Mouse (Mus musculus): ENCODE data around the gene Golga2. TPM values are rescaled to one million over a fixed set of nuclear protein-coding genes. Genes with fewer than 3 reads are reported as not detected.

The Golga2 gene
- polyA plus RNA-seq, 1 experiment from 2014 or later: 18.8 TPM

DNA sequence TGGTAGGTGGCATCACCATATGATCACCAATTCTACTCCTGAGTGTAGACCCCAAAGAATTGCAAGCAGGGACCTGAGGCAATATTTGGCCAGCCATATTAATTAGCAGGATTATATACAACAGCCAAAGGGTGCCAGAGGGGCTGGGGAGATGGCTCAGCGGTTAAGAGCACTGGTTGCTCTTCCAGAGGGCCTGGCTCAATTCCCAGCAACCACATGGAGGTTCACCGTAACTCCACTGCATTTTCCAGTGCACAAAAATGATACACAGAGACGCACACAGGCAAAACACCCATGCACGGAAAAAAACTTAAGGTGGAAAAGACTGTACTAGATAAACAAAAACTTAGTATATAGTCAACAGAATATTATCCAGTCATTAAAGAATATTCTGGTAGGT is 40.0 kb downstream of the Golga2 start:
- Histone ChIP-seq H3K9me3 (ENCODE audit: control insufficient read depth, low read length) (no peaks in the 10 kb centered on the region), H3K27me3 (replicated peaks; ENCODE audit: control insufficient read depth, insufficient read depth, low read length) (peaks cover under 1% of the 10 kb centered on the region; the same call in 1 of the 2 replicates), H3K4me1 (replicated peaks; ENCODE audit: control insufficient read depth, insufficient read depth, low read length) (no peaks in the 10 kb centered on the region; the same call in 1 of the 2 replicates), H3K4me3 (ENCODE audit: low read depth, low read length) (no peak overlapping the region), H3K27ac (ENCODE audit: low read depth, low read length) (no peak overlapping the region), H3K4me2 (no peak overlapping the region), H3K36me3 (ENCODE audit: control insufficient read depth, insufficient read depth, low read length) (no peaks in the 10 kb centered on the region), H3K9ac (ENCODE audit: low read depth, low read length) (no peak overlapping the region)
- no peak for DNase-seq (ENCODE audit: low spot score)
- WGBS: 86% methylated on average over 4 of the region's 4 CpGs
- ATAC-seq (replicated peaks; ENCODE audit: low FRiP score): no peak

DNA sequence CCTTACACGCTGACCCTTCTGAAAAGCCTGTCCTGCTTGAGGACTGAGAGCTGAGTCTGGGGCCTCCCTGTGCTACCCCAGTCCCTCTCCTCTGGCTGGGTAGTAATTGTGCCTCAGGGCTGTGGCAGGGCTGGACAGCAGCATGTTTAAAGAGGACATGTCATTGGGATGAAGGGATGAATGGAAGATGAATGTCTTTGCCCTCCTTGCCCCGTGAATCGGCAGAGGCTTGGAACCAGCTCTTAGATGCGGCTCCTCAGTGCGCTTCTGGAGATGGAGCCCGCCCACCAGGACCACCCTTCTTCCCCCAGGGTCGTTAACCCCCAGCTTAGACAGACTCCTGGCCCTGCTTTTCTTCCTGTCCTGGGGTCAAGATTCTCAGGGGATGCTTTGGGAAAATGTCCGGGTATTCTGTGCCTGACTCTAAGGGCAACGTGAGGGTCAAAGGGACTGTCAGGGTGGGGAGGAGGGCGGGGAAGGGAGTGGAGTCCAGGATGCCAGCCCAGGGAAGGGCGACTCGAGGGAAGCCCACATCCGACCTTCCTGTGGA is 41.8 kb downstream of the Golga2 start:
- DNase-seq (ENCODE audit: low spot score) (no peak), ATAC-seq (replicated peaks; ENCODE audit: low FRiP score) (no peak)
- Histone ChIP-seq H3K4me1 (replicated peaks; ENCODE audit: control insufficient read depth, insufficient read depth, low read length) (no peaks in the 10 kb centered on the region; the same call in 1 of the 2 replicates), H3K27me3 (replicated peaks; ENCODE audit: control insufficient read depth, insufficient read depth, low read length) (peaks cover 4% of the 10 kb centered on the region; the same call in 1 of the 2 replicates), H3K36me3 (ENCODE audit: control insufficient read depth, insufficient read depth, low read length) (no peaks in the 10 kb centered on the region), H3K9me3 (ENCODE audit: control insufficient read depth, low read length) (no peaks in the 10 kb centered on the region), H3K9ac (ENCODE audit: low read depth, low read length) (no peak overlapping the region), H3K4me2 (no peak overlapping the region), H3K4me3 (ENCODE audit: low read depth, low read length) (no peak overlapping the region), H3K27ac (ENCODE audit: low read depth, low read length) (no peak overlapping the region)
- WGBS: 39% methylated on average over 13 of the region's 13 CpGs

- no peaks in the 10 kb centered on the region for H3K36me3 ChIP-seq (ENCODE audit: control insufficient read depth, insufficient read depth, low read length)
- H3K27ac ChIP-seq (ENCODE audit: low read depth, low read length): no peak overlapping the region
- no peaks in the 10 kb centered on the region; the same call in 1 of the 2 replicates for H3K4me1 ChIP-seq (replicated peaks; ENCODE audit: control insufficient read depth, insufficient read depth, low read length)
- peaks cover 9% of the 10 kb centered on the region for H3K27me3 ChIP-seq (replicated peaks; ENCODE audit: control insufficient read depth, insufficient read depth, low read length)
- H3K4me2 ChIP-seq: no peak overlapping the region
- H3K9me3 ChIP-seq (ENCODE audit: control insufficient read depth, low read length): no peaks in the 10 kb centered on the region
- DNase-seq (ENCODE audit: low spot score): no peak
- no peak overlapping the region for H3K4me3 ChIP-seq (ENCODE audit: low read depth, low read length)
- no peak overlapping the region for H3K9ac ChIP-seq (ENCODE audit: low read depth, low read length)
- no peak for ATAC-seq (replicated peaks; ENCODE audit: low FRiP score)
- 50% methylated on average over 6 of the region's 6 CpGs for WGBS
Measured at GRCm38 (mm10) chr2:32329531-32329930, 42.3 kb downstream of the Golga2 start.

DNA sequence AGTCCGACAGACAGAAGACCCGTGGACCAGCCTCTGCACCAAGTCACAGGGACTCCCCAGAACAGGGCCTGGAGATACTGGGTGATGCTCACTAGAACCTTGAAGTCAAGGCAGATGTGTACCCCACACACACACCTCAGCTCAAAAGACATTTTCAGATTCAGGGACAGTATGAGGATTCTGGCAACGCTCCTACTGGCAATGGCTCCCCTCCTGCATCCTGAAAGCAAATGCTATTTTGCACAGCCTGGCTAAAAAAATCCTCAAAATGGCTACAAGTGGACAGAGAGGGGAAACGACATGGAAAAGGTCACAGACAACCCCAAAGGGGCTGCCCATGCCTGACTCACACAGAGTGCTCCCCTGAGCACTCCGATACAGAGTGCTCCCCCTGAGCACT is 45.0 kb downstream of the Golga2 start:
- 86% methylated on average over 5 of the region's 5 CpGs for WGBS
- ATAC-seq (replicated peaks; ENCODE audit: low FRiP score): no peak
- no peaks in the 10 kb centered on the region; the same call in 1 of the 2 replicates for H3K4me1 ChIP-seq (replicated peaks; ENCODE audit: control insufficient read depth, insufficient read depth, low read length)

GRCm38 (mm10) chr2:32335888-32336287 is 48.7 kb downstream of the Golga2 start:
- DNase-seq (ENCODE audit: low spot score): no peak
- H3K27ac ChIP-seq (ENCODE audit: low read depth, low read length): no peak overlapping the region
- no peak overlapping the region for H3K4me2 ChIP-seq
- 38% methylated on average over 15 of the region's 15 CpGs for WGBS
- peaks cover 34% of the 10 kb centered on the region for H3K27me3 ChIP-seq (replicated peaks; ENCODE audit: control insufficient read depth, insufficient read depth, low read length)
- H3K9me3 ChIP-seq (ENCODE audit: control insufficient read depth, low read length): no peaks in the 10 kb centered on the region
- no peak for ATAC-seq (replicated peaks; ENCODE audit: low FRiP score)
- no peaks in the 10 kb centered on the region for H3K36me3 ChIP-seq (ENCODE audit: control insufficient read depth, insufficient read depth, low read length)
- no peak overlapping the region for H3K4me3 ChIP-seq (ENCODE audit: low read depth, low read length)
- H3K9ac ChIP-seq (ENCODE audit: low read depth, low read length): no peak overlapping the region
- no peaks in the 10 kb centered on the region for H3K4me1 ChIP-seq (replicated peaks; ENCODE audit: control insufficient read depth, insufficient read depth, low read length)

More for the DNA sequence above, 45.0 kb downstream of the Golga2 start:
- Histone ChIP-seq H3K9ac (ENCODE audit: low read depth, low read length) (no peak overlapping the region), H3K27ac (ENCODE audit: low read depth, low read length) (no peak overlapping the region), H3K9me3 (ENCODE audit: control insufficient read depth, low read length) (no peaks in the 10 kb centered on the region), H3K27me3 (replicated peaks; ENCODE audit: control insufficient read depth, insufficient read depth, low read length) (peaks cover 34% of the 10 kb centered on the region), H3K4me3 (ENCODE audit: low read depth, low read length) (no peak overlapping the region), H3K4me2 (no peak overlapping the region), H3K36me3 (ENCODE audit: control insufficient read depth, insufficient read depth, low read length) (no peaks in the 10 kb centered on the region)
- no peak for DNase-seq (ENCODE audit: low spot score)

GRCm38 (mm10) chr2:32339912-32340642 is 52.9 kb downstream of the Golga2 start:
- no peaks in the 10 kb centered on the region for H3K36me3 ChIP-seq (ENCODE audit: control insufficient read depth, insufficient read depth, low read length)
- ATAC-seq (replicated peaks; ENCODE audit: low FRiP score) (no peak), DNase-seq (ENCODE audit: low spot score) (no peak)
- H3K4me1 ChIP-seq (replicated peaks; ENCODE audit: control insufficient read depth, insufficient read depth, low read length): no peaks in the 10 kb centered on the region
- no peak overlapping the region for H3K4me3 ChIP-seq (ENCODE audit: low read depth, low read length)
- H3K27ac ChIP-seq (ENCODE audit: low read depth, low read length): no peak overlapping the region
- peaks cover 20% of the 10 kb centered on the region for H3K27me3 ChIP-seq (replicated peaks; ENCODE audit: control insufficient read depth, insufficient read depth, low read length)
- no peak overlapping the region for H3K4me2 ChIP-seq
- no peak overlapping the region for H3K9ac ChIP-seq (ENCODE audit: low read depth, low read length)
- no peaks in the 10 kb centered on the region for H3K9me3 ChIP-seq (ENCODE audit: control insufficient read depth, low read length)
- 35% methylated on average over 26 of the region's 26 CpGs for WGBS

- Histone ChIP-seq H3K9ac (ENCODE audit: low read depth, low read length) (no peak overlapping the region), H3K4me1 (replicated peaks; ENCODE audit: control insufficient read depth, insufficient read depth, low read length) (no peaks in the 10 kb centered on the region), H3K4me3 (ENCODE audit: low read depth, low read length) (no peak overlapping the region), H3K4me2 (no peak overlapping the region), H3K27me3 (replicated peaks; ENCODE audit: control insufficient read depth, insufficient read depth, low read length) (peaks cover 11% of the 10 kb centered on the region), H3K27ac (ENCODE audit: low read depth, low read length) (no peak overlapping the region), H3K36me3 (ENCODE audit: control insufficient read depth, insufficient read depth, low read length) (no peaks in the 10 kb centered on the region), H3K9me3 (ENCODE audit: control insufficient read depth, low read length) (no peaks in the 10 kb centered on the region)
- no peak for DNase-seq (ENCODE audit: low spot score)
- WGBS: 81% methylated on average over 13 of the region's 13 CpGs
- no peak for ATAC-seq (replicated peaks; ENCODE audit: low FRiP score)
Measured at GRCm38 (mm10) chr2:32340836-32341633, 53.9 kb downstream of the Golga2 start.

- H3K27ac ChIP-seq (ENCODE audit: low read depth, low read length): no peak overlapping the region
- H3K4me2 ChIP-seq: no peak overlapping the region
- H3K9me3 ChIP-seq (ENCODE audit: control insufficient read depth, low read length): no peaks in the 10 kb centered on the region
- H3K9ac ChIP-seq (ENCODE audit: low read depth, low read length): no peak overlapping the region
- H3K4me1 ChIP-seq (replicated peaks; ENCODE audit: control insufficient read depth, insufficient read depth, low read length): no peaks in the 10 kb centered on the region
- ATAC-seq (replicated peaks; ENCODE audit: low FRiP score): no peak
- H3K4me3 ChIP-seq (ENCODE audit: low read depth, low read length): no peak overlapping the region
- H3K36me3 ChIP-seq (ENCODE audit: control insufficient read depth, insufficient read depth, low read length): no peaks in the 10 kb centered on the region
- WGBS: 72% methylated on average over 4 of the region's 4 CpGs
- H3K27me3 ChIP-seq (replicated peaks; ENCODE audit: control insufficient read depth, insufficient read depth, low read length): peaks cover 6% of the 10 kb centered on the region
- no peak for DNase-seq (ENCODE audit: low spot score)
Measured at GRCm38 (mm10) chr2:32341634-32341939, 54.4 kb downstream of the Golga2 start.

All from liver, embryonic 11.5 days (tissue).